Mouse (Mus musculus): ENCODE data around the gene Twist2. TPM values are rescaled to one million over a fixed set of nuclear protein-coding genes. Genes with fewer than 3 reads are reported as not detected.
A peak's percentile ranks its signal among the peaks of the same experiment; 100 is the strongest.

The Twist2 gene
- total RNA-seq, 4 experiments from 2014 or later, result 0.65 to 1.3 (median 0.93) TPM

GRCm38 (mm10) chr1:91873572-91874285 lies 72.5 kb downstream of the Twist2 start:
- no peak for DNase-seq (ENCODE audit: low spot score in 2 of 2)

GRCm38 (mm10) chr1:91874633-91875032 lies 73.4 kb downstream of the Twist2 start:
- peak; percentile 54 to 63 for DNase-seq (ENCODE audit: low spot score in 2 of 2)

GRCm38 (mm10) chr1:91875042-91875720 lies 73.9 kb downstream of the Twist2 start:
- no peak for DNase-seq (ENCODE audit: low spot score in 2 of 2)

GRCm38 (mm10) chr1:91878696-91879095 lies 77.4 kb downstream of the Twist2 start:
- DNase-seq (ENCODE audit: low spot score in 2 of 2), result no peak

- DNase-seq (ENCODE audit: low spot score in 2 of 2), result no peak
These were observed 78.9 kb downstream of the Twist2 start for GRCm38 (mm10) chr1:91880156-91880555.

- DNase-seq (ENCODE audit: low spot score in 2 of 2), result no peak
These were observed 79.6 kb downstream of the Twist2 start for GRCm38 (mm10) chr1:91880899-91881298.

- DNase-seq (ENCODE audit: low spot score in 2 of 2), result no peak
These were observed 81.9 kb downstream of the Twist2 start for GRCm38 (mm10) chr1:91883115-91883514.

- DNase-seq (ENCODE audit: low spot score in 2 of 2), result no peak
These were observed 92.3 kb downstream of the Twist2 start for GRCm38 (mm10) chr1:91893598-91893997.

GRCm38 (mm10) chr1:91894286-91894685 lies 93.0 kb downstream of the Twist2 start:
- DNase-seq (ENCODE audit: low spot score in 2 of 2), result no peak

- DNase-seq (ENCODE audit: low spot score in 2 of 2), result no peak
These were observed 95.8 kb downstream of the Twist2 start for GRCm38 (mm10) chr1:91897078-91897477.
